Mouse (Mus musculus) brain, embryonic 14.5 days (tissue): ENCODE results near the gene S100a2.

Source experiments
- CTCF ChIP-seq: fragments of 200-500 bp; IDR thresholded peaks from 2 replicates; pipeline ENCODE4 v1.5.1; 2012; ENCODE audit warnings: inconsistent platforms, mild to moderate bottlenecking, moderate library complexity, borderline replicate concordance; ENCODE audit not compliant: insufficient read depth, insufficient read length; ENCODE audit errors: extremely low read depth
- POLR2A ChIP-seq: fragments of 200-500 bp; IDR thresholded peaks from 2 replicates; pipeline ENCODE4 v1.6.1; 2012; ENCODE audit warnings: mild to moderate bottlenecking, inconsistent platforms, borderline replicate concordance; ENCODE audit not compliant: poor library complexity, insufficient read depth, insufficient read length, severe bottlenecking; ENCODE audit errors: extremely low read depth

- TF ChIP-seq CTCF, result no peak
- TF ChIP-seq POLR2A, result no peak
Measured at GRCm38 (mm10) chr3:90600458-90601195, 10.6 kb downstream of the S100a2 start.
